Comparison of ENCODE assay signal across 16 mouse cellular contexts in genomic region chr3:30220701-30221412, GRCm38 (mm10).
DNase-seq lines count a peak whose midpoint lies in the region; ATAC-seq and TF ChIP-seq lines count a peak whose summit lies in the region.
"Had no signal": no experiment of that assay in that cellular context is flagged by ENCODE, and none has a peak within 500 bp of the region (broad histone marks: within the 10 kb centered on the region; RNA-seq: fewer than 3 reads in every experiment).

No protein-coding gene starts in this region.

- no peak overlapping the region for H3K4me2 ChIP-seq in heart, embryonic 13.5 days
- peak overlapping the region; percentile 31 for H3K4me2 ChIP-seq in midbrain, embryonic 12.5 days (replicated peaks)
- no peak overlapping the region; the same call in 1 of the 2 replicates for H3K4me2 ChIP-seq in midbrain, embryonic 15.5 days
- H3K4me2 ChIP-seq in kidney, embryonic 16.5 days (replicated peaks; ENCODE audit: low read depth, low read length) = no peak overlapping the region
- H3K4me2 ChIP-seq: liver, embryonic 13.5 days had no signal

- TF ChIP-seq CTCF in thymus, adult 2 months (IDR thresholded peaks at IDR 0.05; ENCODE audit: borderline replicate concordance, control insufficient read depth, extremely low read depth, insufficient read depth, low read length, poor library complexity) = no peak

- no peaks in the 10 kb centered on the region for H3K36me3 ChIP-seq in heart, embryonic 13.5 days
- no peaks in the 10 kb centered on the region for H3K36me3 ChIP-seq in midbrain, embryonic 12.5 days
- no peaks in the 10 kb centered on the region for H3K36me3 ChIP-seq in midbrain, embryonic 15.5 days (replicated peaks)
- no peaks in the 10 kb centered on the region for H3K36me3 ChIP-seq in limb, embryonic 10.5 days
- H3K36me3 ChIP-seq in kidney, embryonic 16.5 days (ENCODE audit: insufficient read depth, low read length) = no peaks in the 10 kb centered on the region
- H3K36me3 ChIP-seq in thymus, adult 2 months (ENCODE audit: control insufficient read depth, insufficient read depth, low read length) = no peaks in the 10 kb centered on the region
- H3K36me3 ChIP-seq: liver, embryonic 13.5 days had no signal

- H3K27ac ChIP-seq in heart, embryonic 13.5 days (replicated peaks) = 0 out of 2 replicates have a peak overlapping the region, but pooled peaks have one; percentile 12
- peak overlapping the region; percentile 15; the same call in 1 of the 2 replicates for H3K27ac ChIP-seq in midbrain, embryonic 12.5 days (replicated peaks)
- no peak overlapping the region for H3K27ac ChIP-seq in midbrain, embryonic 15.5 days
- H3K27ac ChIP-seq in limb, embryonic 10.5 days = peak overlapping the region; percentile 89
- no peak overlapping the region for H3K27ac ChIP-seq in kidney, embryonic 16.5 days (ENCODE audit: low read length)
- H3K27ac ChIP-seq in thymus, adult 2 months (ENCODE audit: control insufficient read depth, insufficient read depth, low read length) = no peak overlapping the region
- H3K27ac ChIP-seq: liver, embryonic 13.5 days had no signal

- no peaks in the 10 kb centered on the region for H3K27me3 ChIP-seq in heart, embryonic 13.5 days (replicated peaks)
- peaks cover 48% of the 10 kb centered on the region for H3K27me3 ChIP-seq in midbrain, embryonic 12.5 days
- H3K27me3 ChIP-seq in midbrain, embryonic 15.5 days (replicated peaks) = peaks cover 50% of the 10 kb centered on the region
- H3K27me3 ChIP-seq in limb, embryonic 10.5 days (ENCODE audit: low read depth, poor library complexity, severe bottlenecking) = no peaks in the 10 kb centered on the region
- no peaks in the 10 kb centered on the region for H3K27me3 ChIP-seq in kidney, embryonic 16.5 days (ENCODE audit: insufficient read depth, low read length)
- no peaks in the 10 kb centered on the region for H3K27me3 ChIP-seq in thymus, adult 2 months (ENCODE audit: control insufficient read depth, insufficient read depth, low read length)
- H3K27me3 ChIP-seq: CH12.LX had no signal

- WGBS in heart, embryonic 13.5 days = 68% methylated on average over 19 of the region's 19 CpGs
- 10% methylated on average over 19 of the region's 19 CpGs for WGBS in midbrain, embryonic 12.5 days
- 11% methylated on average over 19 of the region's 19 CpGs for WGBS in midbrain, embryonic 15.5 days
- 31% methylated on average over 19 of the region's 19 CpGs for WGBS in limb, embryonic 10.5 days
- WGBS in kidney, embryonic 16.5 days = 67% methylated on average over 19 of the region's 19 CpGs
- WGBS in thymus, adult 2 months = 96% methylated on average over 19 of the region's 19 CpGs

- intact Hi-C loops in heart, postnatal 36 days (cut with DNase I) = no loop called here

- ATAC-seq in heart, embryonic 13.5 days (ENCODE audit: extremely low read depth, insufficient number of reproducible peaks, low FRiP score, low TSS enrichment) = no peak
- ATAC-seq in midbrain, embryonic 12.5 days (ENCODE audit: low FRiP score, low read depth) = peak; percentile 77; the same call in 1 of the 2 replicates
- ATAC-seq in midbrain, embryonic 15.5 days (replicated peaks) = no peak; the same call in 1 of the 2 replicates
- ATAC-seq in kidney, embryonic 16.5 days (ENCODE audit: low FRiP score, low TSS enrichment) = no peak

- H3K9ac ChIP-seq in heart, embryonic 13.5 days = no peak overlapping the region
- no peak overlapping the region for H3K9ac ChIP-seq in midbrain, embryonic 12.5 days (replicated peaks)
- no peak overlapping the region for H3K9ac ChIP-seq in midbrain, embryonic 15.5 days
- H3K9ac ChIP-seq in kidney, embryonic 16.5 days (replicated peaks; ENCODE audit: low read length) = no peak overlapping the region
- H3K9ac ChIP-seq: liver, embryonic 13.5 days had no signal

- H3K9me3 ChIP-seq in heart, embryonic 13.5 days = no peaks in the 10 kb centered on the region
- H3K9me3 ChIP-seq in midbrain, embryonic 12.5 days = no peaks in the 10 kb centered on the region
- no peaks in the 10 kb centered on the region for H3K9me3 ChIP-seq in midbrain, embryonic 15.5 days
- no peaks in the 10 kb centered on the region for H3K9me3 ChIP-seq in limb, embryonic 10.5 days (replicated peaks)
- no peaks in the 10 kb centered on the region for H3K9me3 ChIP-seq in kidney, embryonic 16.5 days (ENCODE audit: low read length)
- H3K9me3 ChIP-seq: liver, embryonic 13.5 days had no signal

- no peak overlapping the region for H3K4me3 ChIP-seq in heart, embryonic 13.5 days
- H3K4me3 ChIP-seq in midbrain, embryonic 12.5 days = no peak overlapping the region
- H3K4me3 ChIP-seq in midbrain, embryonic 15.5 days = no peak overlapping the region
- no peak overlapping the region for H3K4me3 ChIP-seq in limb, embryonic 10.5 days
- no peak overlapping the region for H3K4me3 ChIP-seq in kidney, embryonic 16.5 days (ENCODE audit: low read length)
- H3K4me3 ChIP-seq in thymus, adult 2 months (ENCODE audit: control insufficient read depth, insufficient read depth, low read length) = no peak overlapping the region
- H3K4me3 ChIP-seq: liver, embryonic 13.5 days had no signal

- peaks cover 16% of the 10 kb centered on the region for H3K4me1 ChIP-seq in heart, embryonic 13.5 days
- peaks cover 33% of the 10 kb centered on the region for H3K4me1 ChIP-seq in midbrain, embryonic 12.5 days
- H3K4me1 ChIP-seq in midbrain, embryonic 15.5 days = peaks cover 17% of the 10 kb centered on the region
- peaks cover 90% of the 10 kb centered on the region for H3K4me1 ChIP-seq in limb, embryonic 10.5 days
- H3K4me1 ChIP-seq in kidney, embryonic 16.5 days (ENCODE audit: insufficient read depth, low read length) = peaks cover 12% of the 10 kb centered on the region; the same call in 1 of the 2 replicates
- H3K4me1 ChIP-seq in thymus, adult 2 months (replicated peaks; ENCODE audit: control insufficient read depth, insufficient read depth, low read length) = no peaks in the 10 kb centered on the region
- H3K4me1 ChIP-seq: liver, embryonic 13.5 days had no signal

- TF ChIP-seq POLR2A in thymus, adult 2 months (IDR thresholded peaks at IDR 0.05; ENCODE audit: control insufficient read depth, extremely low read depth, insufficient read depth, low read length, poor library complexity) = no peak

- DNase-seq in heart, adult 11 months = no peak
- DNase-seq in limb, embryonic 10.5 days (ENCODE audit: low spot score) = peak; percentile 64
- no peak for DNase-seq in thymus, adult 2 months
- DNase-seq in heart, postnatal 36 days = no peak
- DNase-seq: adrenal gland, postnatal 36 days; cerebellum, postnatal 25 days; kidney, adult 2 months; kidney, postnatal 36 days; liver, embryonic 13.5 days; lung, postnatal 36 days; thymus, postnatal 36 days had no signal

Comparison
In these comparisons a context has a peak if more than half of its experiments do, and no peak if none do; other contexts are left out.
1. H3K27ac ChIP-seq: peak in heart, embryonic 13.5 days (single experiment), midbrain, embryonic 12.5 days (single experiment) and limb, embryonic 10.5 days (single experiment); none in midbrain, embryonic 15.5 days (single experiment), kidney, embryonic 16.5 days (single experiment) and thymus, adult 2 months (single experiment).